Mouse (Mus musculus): ENCODE data around the gene Gm20605. TPM values are rescaled to one million over a fixed set of nuclear protein-coding genes. Genes with fewer than 3 reads are reported as not detected.
"Not testable (repeated sequence)": the region's sequence is repeated elsewhere in the genome, so short reads cannot be mapped to it uniquely, and the experiment has no call there.

Gene Gm20605
- total RNA-seq, 2 experiments from 2014 or later = 0.62 to 13.2 TPM

DNA sequence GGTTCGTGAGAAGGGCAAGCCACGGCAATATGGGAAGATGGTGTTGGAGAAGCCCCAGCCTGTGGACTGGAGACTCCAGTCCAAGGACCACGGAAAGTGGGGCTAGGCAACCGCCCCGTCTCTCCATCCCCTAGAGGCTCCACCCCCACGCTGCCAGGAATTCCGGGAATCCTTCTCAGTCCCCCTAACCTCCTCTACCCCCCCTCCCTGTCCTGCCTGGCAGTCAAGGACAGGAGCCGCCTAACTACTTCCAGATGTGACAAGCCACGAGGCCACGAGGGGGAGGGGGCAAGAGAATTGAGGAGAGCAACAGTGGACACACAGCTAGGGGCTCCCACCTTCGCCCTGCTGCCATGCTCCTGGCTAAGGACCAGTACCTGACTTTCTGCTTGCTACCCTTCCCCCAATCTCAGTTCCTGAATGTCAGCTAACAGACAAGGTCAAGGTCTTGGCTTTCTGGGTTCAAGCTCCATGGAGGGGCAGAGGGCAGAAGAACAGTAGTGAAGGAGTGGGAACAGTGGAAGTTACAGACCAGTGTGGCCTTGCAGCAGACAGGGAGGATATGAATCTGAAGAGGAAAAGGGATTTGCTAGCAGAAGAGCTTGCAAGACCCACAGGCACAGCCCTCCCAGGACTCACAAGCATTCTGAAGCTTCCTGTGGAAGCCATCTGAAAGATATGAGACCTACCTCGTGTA is 18.3 kb upstream of the Gm20605 start:
- ATAC-seq (replicated peaks; ENCODE audit: poor library complexity, severe bottlenecking) = no peak

DNA sequence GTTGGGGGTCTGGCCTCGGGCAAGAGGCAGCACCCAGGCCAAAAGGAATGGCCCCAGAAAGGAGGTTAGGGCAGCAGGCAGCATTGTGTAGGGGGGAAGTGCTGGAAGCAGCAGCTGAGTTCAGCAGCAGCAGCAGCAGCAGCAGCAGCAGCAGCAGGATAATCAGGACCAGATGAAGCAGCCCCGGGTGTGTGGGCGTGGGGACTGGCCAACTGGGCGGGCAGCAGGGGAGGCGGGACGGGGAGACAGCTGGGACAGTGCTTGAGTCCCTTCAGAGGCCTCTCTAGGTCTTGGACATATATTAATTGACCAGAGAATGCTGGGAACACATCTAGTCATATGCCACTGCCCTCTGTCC is 17.8 kb upstream of the Gm20605 start:
- ATAC-seq (replicated peaks; ENCODE audit: poor library complexity, severe bottlenecking) = no peak

DNA sequence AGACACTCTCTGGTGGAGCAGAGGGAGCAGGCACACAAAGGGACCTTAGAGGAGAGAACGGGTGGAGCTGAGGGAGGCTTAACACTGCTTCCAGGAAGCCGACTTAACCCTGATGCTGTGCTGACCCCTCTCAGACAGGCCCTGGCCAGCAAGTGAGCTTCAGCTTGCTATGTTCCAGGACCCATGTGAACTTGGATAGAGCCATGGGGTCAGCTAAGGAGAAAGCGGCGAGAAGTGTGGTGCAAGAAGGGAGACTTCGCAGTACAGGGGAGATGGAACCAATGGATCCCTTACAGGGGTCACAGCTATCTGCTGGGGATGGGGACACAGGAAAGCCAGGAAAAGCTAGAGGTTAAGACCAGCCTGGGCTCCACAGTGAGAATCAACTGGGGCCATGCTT is 15.9 kb upstream of the Gm20605 start:
- no peak for ATAC-seq (replicated peaks; ENCODE audit: poor library complexity, severe bottlenecking)

DNA sequence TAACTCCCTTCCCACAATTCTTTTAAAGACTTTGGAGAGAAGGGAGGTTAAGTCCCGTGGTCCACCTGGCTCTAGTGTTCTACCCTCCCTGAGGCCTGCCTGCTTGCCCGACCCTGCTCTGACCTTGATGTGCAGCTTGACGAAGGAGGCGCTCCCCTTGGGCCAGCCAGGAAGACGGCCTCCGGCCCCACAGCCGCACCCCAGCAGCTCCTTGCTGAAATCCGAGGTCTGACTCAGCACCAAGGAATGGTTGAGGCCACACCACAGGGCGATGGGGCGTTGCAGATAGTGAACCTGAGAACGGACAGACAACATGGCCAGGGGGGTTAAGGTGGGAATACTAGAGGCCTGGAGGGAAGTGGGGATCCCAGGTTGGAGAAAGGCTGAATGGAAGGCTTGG is 15.4 kb upstream of the Gm20605 start, which contains the start of gene Pcolce:
TSS of gene Pcolce (minus strand) at position 235 of the 400 bp plus-strand sequence.
- no peak for ATAC-seq (replicated peaks; ENCODE audit: poor library complexity, severe bottlenecking)

DNA sequence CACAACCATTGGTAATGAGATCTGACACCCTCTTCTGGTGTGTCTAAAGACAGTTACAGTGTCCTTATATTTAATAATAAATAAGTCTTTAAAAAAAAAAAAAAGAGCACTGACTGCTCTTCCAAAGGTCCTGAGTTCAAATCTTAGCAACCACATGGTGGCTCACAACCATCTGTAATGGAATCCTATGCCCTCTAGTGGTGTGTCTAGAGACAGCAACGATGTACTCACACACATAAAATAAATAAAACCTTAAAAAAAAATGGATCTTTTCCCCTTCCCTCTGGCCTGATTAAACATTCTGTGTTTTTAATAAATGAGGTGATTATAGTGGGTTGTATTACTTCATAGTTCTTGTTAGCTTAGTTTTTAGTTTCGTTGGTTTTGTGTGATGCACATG is 14.1 kb upstream of the Gm20605 start:
- not testable (repeated sequence) for ATAC-seq (replicated peaks; ENCODE audit: poor library complexity, severe bottlenecking)

DNA sequence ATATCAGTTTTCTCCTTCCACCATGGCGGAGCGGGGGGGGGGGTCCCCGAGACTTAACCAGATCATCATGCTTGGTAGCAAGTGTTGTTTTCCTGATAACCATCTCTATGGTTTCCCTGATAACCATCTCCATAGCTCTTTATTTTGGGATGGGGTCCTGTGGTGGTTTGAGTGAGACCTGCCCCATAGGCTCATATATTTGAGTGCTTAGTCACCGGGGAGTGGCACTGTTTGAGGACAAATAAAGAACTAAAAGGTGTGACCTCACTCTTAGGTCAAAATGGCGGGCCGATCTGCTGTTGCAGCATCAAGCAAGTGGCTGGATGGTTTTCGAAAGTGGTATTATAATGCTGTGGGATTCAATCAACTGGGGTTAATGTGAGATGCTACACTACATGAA is 13.6 kb upstream of the Gm20605 start:
- ATAC-seq (replicated peaks; ENCODE audit: poor library complexity, severe bottlenecking) = no peak

DNA sequence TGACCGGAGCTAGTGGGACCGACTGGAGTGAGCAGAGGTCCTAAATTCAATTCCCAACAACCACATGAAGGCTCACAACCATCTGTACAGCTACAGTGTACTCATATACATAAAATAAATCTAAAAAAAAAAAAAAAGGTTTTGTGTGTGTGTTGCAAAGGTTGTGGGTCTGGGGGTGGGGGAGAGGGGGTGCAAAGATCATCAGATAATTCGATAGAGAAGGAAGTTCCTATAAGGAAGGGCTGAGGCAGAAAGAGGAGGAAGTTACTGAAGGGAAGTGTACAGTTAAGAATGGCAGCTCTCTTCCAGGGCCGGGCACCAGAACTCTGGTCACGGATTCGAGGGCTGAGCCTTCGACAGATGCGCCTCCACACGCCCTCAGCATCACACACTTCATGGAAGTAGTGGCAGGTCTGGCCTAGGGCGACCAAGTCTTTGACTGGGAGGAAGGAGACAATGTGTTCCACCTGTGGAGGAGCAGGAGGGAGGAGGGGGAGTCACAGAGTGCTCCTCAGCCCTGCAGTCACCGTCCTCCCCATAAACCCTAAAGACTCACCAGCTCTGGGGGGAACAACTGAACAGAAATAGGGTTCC is 4.9 kb upstream of the Gm20605 start:
- ATAC-seq (replicated peaks; ENCODE audit: poor library complexity, severe bottlenecking) = peak; percentile 13

DNA sequence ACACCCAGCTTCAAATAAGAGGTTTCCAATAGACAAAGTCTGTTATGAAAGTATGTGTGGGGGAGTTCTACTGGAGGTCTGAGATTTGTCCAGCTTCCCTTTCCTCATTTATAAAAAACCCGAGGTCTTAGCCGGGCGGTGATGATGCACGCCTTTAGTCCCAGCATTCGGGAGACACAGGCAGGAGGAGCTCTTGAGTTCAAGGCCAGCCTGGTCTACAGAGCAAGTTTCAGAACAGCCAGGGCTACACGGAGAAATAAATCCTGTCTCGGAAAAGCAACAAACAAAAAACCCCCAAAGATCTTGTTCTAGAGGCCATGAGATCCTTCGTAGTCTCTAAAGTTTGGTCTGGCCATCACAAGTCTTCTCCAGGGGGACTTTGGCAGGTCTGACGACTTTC is 984 bp upstream of the Gm20605 start:
- ATAC-seq (replicated peaks; ENCODE audit: poor library complexity, severe bottlenecking) = no peak

DNA sequence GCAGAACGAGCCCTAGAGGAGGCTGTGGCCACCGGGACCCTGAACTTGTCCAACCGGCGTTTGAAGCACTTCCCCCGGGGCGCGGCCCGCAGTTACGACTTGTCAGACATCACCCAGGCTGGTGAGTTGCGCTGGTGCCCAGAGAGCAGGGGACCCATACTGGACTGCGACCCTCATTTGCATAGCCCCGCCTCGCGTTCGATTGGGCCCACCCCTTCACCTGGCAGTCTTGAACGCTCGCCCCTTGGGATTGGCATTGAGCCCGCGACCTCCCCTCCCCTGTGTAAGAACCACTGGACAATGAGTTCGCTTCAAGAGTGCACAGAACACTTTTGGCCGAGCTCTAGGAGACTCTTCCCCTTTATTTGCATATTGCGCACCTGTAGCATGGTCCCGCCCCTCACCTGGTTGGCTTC is 339 bp downstream of the Gm20605 start:
- ATAC-seq (replicated peaks; ENCODE audit: poor library complexity, severe bottlenecking) = peak; percentile 7

DNA sequence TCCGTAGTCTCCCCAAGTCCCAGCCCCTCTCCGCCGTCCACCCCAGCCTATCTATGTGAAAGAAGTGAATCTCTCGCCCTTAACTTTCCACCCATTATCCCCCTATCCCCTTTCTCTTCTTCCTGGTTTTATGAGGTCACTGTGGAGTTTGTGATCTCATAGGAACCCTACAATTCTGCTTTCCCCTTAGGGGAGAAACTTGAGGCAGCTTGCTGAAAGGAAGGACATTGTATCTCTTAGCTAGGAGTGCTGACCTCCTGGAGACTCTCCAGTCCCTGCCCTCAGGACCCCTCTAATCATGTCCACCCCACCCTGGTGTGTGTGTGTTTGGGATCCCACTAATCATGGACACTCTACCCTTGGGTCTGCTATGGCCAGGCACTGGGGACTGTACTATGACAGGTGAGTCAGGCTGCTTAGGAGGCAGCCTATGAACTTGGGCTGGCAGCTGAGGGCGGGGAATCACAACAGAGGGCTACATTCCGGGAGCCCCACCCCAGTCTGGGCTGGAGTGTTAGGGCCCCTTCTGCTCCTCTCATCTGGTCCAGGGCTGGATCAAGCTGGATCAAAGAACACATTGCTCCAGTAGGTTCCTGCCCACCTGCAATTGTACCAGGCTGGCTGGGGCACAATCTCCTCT is 1.1 kb downstream of the Gm20605 start:
- no peak for ATAC-seq (replicated peaks; ENCODE audit: poor library complexity, severe bottlenecking)

DNA sequence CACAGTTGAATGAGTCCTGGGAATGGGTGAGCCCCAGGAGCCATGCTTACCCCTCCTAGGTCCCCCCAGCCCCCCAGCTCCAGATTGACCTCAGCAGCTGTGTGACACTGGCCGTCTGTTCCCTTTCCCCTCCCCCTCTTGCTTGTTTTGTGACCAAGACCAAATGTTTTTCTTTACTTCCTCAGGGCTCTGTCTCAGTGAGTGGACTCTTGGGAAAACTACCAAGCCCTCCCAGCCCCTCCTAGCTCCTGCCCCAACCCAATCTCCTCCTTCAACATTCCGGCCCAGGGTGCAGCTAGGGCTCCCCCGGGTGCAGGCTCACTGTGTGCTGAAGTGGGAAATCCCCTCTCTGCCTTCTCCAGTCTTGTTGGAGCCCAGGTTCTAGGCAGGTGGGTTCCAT is 1.6 kb downstream of the Gm20605 start:
- no peak for ATAC-seq (replicated peaks; ENCODE audit: poor library complexity, severe bottlenecking)

DNA sequence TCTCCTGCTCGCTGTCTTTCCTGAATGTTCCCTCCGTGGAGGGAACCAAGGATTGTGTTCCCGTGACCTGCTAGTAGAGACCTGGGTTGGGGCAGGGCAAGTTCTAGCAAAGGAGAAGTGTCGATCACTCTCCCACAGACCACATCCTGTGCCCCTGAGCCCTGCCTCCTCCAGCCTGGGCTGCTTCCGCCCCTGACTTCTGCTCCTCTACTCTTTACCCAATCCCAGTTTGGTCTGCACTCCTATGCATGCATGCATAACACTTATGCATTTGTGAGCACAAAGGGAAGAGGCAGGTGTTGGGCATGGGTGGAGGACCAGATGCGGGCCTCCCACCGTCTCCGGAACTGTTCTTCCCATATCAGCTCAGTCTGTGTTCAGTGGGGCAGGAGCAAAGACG is 2.2 kb downstream of the Gm20605 start:
- ATAC-seq (replicated peaks; ENCODE audit: poor library complexity, severe bottlenecking) = peak; percentile 59

DNA sequence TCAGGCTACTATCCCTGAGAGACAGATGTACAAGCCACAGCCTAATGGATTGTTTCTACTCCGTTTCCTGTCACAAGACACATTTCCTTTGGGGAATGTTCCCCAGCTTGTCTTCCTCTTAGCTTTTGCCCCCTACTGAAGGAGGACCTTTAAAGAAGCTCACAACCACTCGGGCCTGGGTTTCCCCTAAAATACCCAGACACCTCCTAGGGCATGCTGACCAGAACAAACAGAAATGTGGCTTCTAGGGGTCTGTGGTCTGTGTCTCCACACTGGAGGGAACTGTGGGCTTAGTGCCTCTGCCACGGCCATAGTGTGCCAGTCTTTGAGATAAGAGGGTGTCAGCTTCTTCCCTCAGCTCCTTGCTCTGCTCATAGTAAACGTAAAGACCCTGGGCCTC is 2.6 kb downstream of the Gm20605 start:
- ATAC-seq (replicated peaks; ENCODE audit: poor library complexity, severe bottlenecking) = no peak

DNA sequence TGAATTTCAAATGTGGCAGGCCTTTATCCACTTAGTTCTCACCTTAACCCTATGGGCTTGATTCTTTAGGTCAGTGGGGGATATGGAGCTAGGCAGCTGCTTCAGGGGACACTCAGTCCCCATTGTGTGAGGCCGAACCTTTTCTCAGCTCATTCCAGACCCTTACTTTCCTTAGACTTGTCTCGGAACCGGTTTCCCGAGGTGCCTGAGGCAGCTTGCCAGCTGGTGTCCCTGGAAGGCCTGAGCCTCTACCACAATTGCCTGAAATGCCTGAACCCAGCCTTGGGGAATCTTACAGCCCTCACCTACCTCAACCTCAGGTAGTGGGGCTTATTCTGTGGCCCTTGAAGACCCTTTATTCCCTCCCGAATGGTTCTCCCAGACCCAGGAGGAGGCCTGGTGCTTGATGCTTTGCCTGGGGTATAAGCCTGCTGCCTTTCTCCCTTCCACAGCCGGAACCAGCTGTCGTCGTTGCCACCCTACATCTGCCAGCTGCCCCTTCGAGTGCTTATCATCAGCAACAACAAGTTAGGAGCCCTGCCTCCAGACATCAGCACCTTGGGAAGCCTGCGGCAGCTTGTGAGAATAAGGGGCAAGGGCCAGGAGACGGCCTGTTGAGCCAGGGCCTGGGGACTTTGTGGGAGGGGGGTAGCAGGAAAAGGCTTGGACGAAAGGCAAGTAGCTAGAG is 4.6 kb downstream of the Gm20605 start:
- ATAC-seq (replicated peaks; ENCODE audit: poor library complexity, severe bottlenecking) = no peak

DNA sequence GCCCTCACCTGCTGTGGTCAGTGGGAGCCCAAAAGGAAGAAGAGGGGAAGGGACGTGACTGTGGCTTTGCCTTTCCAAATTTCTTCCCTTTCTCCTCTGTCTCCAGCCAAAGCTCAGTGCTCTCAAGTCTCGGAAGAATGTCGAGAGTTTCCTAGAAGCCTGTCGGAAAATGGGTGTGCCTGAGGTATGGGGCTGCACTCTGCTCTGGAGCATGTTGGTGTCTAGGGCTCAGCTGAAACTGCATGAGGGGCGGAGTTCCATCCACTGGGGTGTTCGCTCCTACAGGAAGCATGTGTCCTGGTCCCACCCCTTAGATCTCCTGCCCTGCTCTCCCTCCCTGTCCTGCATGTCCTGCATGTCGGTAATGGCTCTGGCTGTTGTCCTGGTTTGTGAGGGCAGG is 10.5 kb downstream of the Gm20605 start:
- ATAC-seq (replicated peaks; ENCODE audit: poor library complexity, severe bottlenecking) = no peak

DNA sequence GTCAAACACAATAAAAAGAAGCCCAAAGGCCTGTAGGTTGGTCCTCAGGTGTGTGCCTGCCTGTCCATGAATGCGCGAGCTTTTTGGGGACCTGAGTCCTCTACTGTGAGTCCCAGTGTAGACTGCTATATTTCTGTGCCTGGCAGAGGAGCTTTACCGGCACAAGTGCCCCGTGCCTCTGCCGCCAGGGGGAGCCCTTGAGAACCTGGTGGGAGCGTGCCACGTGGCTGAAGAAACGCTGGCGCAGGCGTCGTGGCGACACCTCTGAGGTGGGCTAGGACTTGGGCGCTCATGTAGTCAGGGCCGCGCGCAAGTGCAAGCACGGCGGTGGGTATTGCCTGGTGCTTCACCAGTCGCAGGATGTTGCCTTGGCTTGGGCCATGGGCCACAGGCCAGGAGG is 12.1 kb downstream of the Gm20605 start, which contains the start of gene Sap25:
TSS of gene Sap25 (plus strand) at position 281 of the 400 bp plus-strand sequence.
- ATAC-seq (replicated peaks; ENCODE audit: poor library complexity, severe bottlenecking) = peak; percentile 15; the same call in 1 of the 2 replicates

DNA sequence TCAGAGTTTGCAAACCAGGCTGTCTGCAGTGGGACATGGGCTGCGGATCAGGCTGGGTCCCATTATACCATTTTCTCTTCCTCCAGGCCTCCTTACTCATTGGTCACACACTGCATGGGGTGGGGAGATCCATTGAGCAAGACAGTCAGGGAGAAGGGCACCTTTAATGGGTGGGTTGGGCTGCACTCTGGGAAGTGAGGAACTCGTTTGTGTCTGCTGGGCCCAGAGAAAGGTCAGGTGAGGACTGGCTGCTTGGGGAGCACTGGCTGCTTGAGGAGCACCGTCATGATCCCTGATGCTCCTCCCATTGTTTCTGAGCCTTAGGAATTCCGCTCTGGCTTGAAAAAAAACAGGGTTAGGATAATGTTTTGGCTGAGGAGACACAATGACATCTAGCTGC is 13.9 kb downstream of the Gm20605 start:
- no peak for ATAC-seq (replicated peaks; ENCODE audit: poor library complexity, severe bottlenecking)

DNA sequence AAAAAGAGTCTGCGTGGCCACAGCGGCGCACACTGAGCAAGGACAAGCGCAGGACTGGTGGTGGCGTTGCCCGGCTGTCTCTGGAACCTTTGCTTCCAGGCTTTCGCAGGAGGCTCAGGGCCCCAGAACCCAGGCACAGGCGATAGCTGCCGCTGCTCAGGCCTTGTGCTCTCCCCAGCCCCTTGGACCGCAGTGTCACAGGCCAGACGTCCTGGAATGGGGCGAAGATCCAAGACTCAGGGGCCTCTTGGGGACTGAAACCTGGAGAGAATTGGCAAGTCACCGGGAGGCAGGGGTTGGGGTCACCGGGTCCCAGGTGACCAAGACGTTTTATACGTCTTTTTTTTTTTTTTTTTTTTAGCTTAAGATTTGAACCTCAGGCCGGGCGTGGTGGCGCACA is 15.5 kb downstream of the Gm20605 start:
- no peak for ATAC-seq (replicated peaks; ENCODE audit: poor library complexity, severe bottlenecking)

DNA sequence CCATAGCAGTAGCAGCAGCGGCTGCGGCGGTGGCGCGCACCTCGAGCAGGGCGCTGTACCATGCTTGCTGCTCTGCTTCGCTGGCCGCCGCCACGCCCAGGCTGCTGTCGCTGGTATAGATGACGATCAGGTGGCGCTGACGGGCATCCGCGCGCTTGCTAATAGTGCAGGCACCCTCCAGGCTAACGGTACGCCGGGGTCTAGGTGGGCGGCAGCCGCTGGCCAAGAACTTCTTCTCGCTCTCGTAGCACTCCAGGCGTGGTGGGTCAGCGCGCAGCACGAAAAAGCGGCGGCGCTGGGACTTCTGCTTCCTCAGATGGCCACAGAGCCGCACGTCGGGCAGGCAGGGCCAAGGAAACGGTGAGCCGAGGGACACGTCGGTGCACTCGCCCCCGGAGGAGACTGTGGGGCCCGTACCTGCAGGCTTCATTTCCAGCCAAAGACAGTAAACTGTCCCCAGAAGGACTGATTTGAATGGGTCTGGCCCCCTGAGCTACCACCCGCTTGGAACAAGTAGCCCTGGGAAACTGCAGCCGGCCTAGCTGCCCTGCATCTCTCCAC is 16.2 kb downstream of the Gm20605 start:
- ATAC-seq (replicated peaks; ENCODE audit: poor library complexity, severe bottlenecking) = peak; percentile 54

DNA sequence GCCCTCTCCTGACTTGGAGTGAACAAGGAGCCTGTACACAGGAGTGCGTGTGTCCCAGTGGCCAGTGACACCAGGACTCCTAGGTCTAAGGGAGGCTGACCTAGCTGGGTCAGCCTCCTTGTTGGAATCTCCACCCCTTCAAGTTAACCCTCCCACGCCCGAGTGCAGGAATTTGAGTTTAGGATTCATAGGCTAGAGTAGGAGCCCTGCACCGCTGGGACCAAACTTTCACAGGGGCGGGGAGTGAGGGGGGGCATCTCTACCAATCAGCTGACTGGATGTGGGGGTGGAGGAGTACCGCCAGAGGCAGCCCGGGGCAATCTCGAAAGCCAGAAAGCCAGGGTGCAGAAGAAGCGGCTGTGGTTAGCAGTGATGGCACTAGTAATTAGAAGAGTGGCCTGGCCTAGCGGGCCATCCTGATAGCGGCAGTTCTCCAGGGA is 16.7 kb downstream of the Gm20605 start, which contains the start of gene Irs3:
TSS of gene Irs3 (minus strand) at position 63 of the 440 bp plus-strand sequence.
- no peak; the same call in 1 of the 2 replicates for ATAC-seq (replicated peaks; ENCODE audit: poor library complexity, severe bottlenecking)
